Mouse (Mus musculus): Measurements from ENCODE around the gene Ednra.

The Ednra gene

GRCm38 (mm10) chr8:77724046-77724930, at the start of gene Ednra:
Ednra (minus strand) TSS chr8:77724464.
- peak; percentile 58 for DNase-seq (ENCODE audit: low spot score)

GRCm38 (mm10) chr8:77773831-77774230, 49.6 kb upstream of the Ednra start:
- no peak for DNase-seq (ENCODE audit: low spot score)

GRCm38 (mm10) chr8:77773256-77773655, 49.0 kb upstream of the Ednra start:
- no peak for DNase-seq (ENCODE audit: low spot score)

GRCm38 (mm10) chr8:77772210-77772886, 48.1 kb upstream of the Ednra start:
- no peak for DNase-seq (ENCODE audit: low spot score)

DNA sequence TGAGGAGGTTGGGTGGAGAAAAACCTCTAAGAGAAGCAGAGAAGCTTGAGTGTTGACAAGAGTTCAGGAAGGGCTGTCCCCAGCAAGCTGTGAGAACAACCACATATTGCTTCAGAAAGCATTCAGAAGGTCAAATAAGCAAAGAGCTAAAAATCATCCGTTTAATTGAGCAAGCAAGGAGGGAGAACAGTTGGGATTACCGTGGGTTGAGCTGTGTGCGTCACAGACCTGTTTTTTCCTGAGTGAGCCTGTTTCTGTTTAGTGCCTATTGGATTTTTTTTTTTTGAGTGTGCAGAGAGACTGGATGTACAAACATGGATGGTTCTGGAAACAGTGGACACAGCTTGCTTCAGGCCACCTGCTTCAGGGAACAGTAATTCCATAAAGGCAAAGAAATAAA, 46.7 kb upstream of the Ednra start:
- no peak for DNase-seq (ENCODE audit: low spot score)

- DNase-seq (ENCODE audit: low spot score), result peak; percentile 15
These were observed 44.7 kb upstream of the Ednra start for GRCm38 (mm10) chr8:77768916-77769315.

DNA sequence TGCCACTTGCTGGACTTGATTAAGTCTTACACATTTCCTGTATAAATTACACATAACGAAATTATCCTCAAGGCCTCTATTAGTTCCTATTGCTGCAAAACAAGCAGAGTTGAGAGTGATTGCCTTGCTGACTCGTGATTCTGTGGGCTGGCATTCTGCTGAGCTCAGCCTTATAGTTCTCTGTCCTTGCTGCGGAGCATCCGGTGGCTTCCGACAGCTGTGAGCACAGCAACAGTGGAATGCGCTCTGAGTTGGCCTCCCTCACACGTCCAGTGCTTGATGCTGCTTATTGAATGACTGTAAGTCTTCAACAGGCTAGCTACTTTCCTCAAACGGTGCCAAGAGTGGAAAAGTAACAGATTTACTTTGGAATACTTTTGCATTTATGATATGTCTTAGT, 40.0 kb upstream of the Ednra start:
- DNase-seq (ENCODE audit: low spot score), result no peak

DNA sequence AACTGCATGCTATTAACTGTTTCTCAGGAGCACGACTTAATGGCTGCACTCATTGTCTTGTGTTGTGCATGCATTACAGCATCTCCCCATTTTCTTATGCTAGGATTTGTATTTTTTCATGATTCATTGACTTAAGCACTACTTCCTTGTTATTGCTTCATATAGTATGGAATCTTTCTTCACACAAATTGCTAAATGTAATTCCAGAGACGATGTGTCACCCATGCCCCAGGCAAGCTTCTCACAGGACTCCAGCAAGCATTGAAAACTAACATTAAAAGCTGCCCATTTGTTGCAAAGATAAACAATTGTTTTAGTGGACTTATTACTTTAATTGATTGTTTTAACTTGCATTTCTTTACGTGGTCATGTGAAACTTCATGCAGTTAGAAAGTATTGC, 38.7 kb upstream of the Ednra start:
- no peak for DNase-seq (ENCODE audit: low spot score)

GRCm38 (mm10) chr8:77755441-77755840, 31.2 kb upstream of the Ednra start:
- no peak for DNase-seq (ENCODE audit: low spot score)

GRCm38 (mm10) chr8:77753796-77754195, 29.5 kb upstream of the Ednra start:
- DNase-seq (ENCODE audit: low spot score), result no peak

DNA sequence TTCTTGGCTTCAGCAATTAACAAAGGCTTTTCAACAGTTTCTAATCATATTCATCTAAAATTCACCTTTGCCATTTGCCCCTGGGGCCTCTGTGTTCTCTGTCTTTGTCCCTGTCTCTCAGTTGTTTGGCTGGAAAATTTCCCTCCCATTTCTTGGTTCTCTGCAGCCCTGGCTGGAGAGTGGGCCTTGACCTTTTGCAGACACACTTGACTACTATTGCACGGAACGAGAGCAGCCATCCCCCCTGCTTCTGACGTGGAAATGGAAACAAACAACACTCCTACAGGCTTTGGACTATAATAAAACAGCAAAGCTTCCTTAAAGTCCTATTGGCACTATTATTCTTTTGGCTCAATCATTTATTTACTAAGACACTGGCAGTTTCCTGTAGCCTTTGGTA, 27.8 kb upstream of the Ednra start:
- DNase-seq (ENCODE audit: low spot score), result no peak

DNA sequence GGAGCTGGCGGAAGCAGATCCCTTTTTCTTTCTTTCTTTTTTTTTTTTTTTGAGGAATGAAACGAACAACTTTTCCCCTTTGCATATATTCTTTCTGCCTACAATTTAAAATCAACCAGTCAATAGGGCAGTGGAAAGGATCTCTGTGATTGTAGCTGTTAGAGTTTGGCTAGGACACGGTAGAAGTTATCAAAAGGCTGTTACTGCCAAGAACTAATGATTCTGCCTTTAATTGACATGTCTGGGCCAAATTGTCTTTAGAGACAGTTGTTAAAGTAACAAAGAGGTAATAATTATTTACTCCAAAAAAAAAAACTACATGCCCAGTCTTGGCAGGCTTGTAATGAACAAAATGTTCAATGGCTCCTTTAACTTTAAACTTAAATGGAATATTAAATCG, 26.1 kb upstream of the Ednra start:
- DNase-seq (ENCODE audit: low spot score), result no peak

DNA sequence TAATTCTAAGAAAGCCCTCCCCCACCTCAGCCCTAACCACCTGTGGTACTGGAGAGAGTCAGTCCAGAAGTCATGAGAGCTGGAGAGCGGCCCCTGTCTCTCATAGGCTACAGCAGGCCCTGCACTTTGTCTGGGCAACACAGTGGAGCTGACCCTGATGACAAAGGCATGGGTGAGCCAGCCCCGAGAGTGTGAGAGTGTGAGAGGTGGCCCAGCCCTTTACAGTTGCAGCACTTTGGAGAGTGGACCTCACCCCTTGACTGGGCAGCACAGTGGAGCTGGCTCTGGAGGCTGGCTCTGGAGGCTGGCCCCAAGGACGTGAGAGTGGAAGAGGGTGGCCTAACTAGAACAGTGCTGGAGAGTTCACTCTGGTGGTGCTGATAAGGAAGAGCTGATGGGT, 20.2 kb upstream of the Ednra start:
- DNase-seq (ENCODE audit: low spot score), result no peak

DNA sequence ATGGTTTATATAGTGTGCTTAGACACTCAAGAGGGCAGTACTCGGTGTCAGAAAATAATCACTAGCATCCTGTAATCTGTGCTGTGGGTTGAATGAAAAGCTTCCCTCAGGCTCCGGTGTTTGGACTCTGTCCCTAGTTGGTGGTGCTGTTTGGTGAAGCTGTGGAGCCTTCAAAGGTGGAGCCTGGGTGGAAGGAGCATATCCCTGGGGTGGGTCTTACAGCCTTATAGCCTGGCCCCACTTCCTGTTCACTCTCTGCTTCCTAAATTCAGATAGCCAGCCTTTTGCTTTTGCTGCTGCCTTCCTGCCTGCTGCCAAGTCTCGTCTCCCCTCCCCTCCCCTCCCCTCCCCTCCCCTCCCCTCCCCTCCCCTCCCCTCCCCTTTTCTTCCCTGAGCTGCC, 18.1 kb upstream of the Ednra start:
- DNase-seq (ENCODE audit: low spot score), result no peak

DNA sequence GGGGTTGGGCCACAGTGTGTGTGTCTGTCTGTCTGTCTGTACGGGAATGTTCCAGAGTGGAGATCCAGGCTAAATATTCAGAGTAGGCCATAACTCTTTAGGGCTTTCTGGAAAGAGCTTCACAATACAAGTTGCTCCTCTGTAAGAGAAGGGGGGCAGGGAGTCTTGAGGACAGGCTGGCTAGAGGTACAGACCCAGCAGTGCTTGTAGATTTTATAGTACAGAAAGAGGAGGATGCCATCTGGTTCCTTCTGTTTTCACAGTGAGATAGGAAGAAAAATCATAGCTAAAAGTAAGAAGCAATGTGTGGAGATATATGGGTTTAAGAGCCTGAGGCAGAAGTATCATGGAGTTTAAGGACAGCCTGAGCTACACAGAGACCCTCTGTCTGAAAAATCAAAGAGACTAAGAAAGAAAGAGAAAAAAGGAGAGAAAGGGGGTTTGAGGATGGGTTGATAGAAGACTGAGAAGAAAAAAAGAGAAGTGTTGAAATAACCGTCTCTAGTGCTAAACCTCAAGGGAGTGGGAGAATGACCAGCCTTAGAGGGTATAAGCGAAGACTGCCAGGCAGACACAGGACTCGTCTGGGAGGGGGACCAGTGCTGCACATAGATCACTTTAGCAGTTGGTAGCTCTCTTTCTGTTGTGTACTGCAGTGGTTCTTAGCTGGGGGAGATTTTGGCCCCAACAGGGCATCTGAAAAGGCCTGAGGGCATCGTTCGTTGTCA, 16.9 kb upstream of the Ednra start:
- no peak for DNase-seq (ENCODE audit: low spot score)

GRCm38 (mm10) chr8:77738419-77738818, 14.2 kb upstream of the Ednra start:
- DNase-seq (ENCODE audit: low spot score), result no peak

DNA sequence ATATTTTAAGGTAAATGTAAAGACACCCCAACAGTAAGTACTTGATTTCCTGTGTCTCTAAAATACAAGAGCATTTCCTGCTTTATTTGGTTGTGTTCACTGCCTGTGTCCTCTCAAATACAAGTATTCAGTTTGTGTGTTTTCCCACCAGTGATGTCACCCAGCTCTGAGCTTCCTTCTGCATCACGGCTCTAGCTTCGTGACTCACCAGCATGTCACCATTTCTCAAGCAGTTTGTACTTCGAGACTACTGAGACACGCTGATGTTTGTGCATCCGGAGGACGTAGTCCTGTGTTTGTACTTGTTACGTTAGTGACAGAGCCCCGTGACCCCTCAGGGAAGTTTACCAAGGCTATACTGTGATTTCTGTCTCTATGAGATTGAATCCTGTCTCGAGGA, 13.1 kb upstream of the Ednra start:
- DNase-seq (ENCODE audit: low spot score), result no peak

DNA sequence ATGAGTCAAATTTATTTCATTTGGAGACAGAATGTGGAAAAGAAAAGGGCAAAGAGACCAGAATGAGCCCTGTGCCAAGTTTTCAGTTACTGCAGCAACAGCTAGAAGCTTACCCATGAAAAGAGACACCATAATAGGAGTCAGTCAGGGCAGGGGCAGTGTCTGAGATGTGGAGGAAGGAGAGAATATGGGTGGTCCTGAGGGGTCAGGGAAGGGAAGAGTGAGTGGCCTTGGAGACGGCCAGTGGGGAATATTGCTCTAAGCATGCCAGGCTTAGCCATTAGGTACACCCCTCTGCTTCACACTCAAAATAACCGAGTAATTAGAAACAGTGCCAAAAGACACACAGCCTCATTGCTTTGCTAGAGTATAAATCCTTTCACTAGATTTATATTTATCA, 9.5 kb upstream of the Ednra start:
- DNase-seq (ENCODE audit: low spot score), result no peak

DNA sequence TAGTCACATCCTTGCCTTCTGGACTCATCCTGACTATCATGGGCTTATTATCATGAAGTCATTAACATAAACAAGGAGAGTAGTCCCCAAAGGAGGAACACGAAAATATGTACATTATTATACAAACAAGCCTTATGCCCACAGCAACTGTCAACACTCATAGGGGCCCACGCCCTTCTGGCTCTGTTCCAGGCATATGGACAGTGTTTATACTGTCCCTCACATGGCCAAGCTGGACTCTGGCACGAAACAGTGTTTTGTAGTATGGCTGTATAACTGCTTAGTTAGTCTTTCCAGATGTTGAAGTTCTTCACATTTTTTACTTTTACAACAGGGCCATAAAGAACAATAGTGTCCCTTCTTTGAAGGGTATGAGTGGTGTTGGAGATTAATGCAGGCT, 8.7 kb upstream of the Ednra start:
- no peak for DNase-seq (ENCODE audit: low spot score)

GRCm38 (mm10) chr8:77725406-77725805, 1.1 kb upstream of the Ednra start:
- DNase-seq (ENCODE audit: low spot score), result no peak

DNA sequence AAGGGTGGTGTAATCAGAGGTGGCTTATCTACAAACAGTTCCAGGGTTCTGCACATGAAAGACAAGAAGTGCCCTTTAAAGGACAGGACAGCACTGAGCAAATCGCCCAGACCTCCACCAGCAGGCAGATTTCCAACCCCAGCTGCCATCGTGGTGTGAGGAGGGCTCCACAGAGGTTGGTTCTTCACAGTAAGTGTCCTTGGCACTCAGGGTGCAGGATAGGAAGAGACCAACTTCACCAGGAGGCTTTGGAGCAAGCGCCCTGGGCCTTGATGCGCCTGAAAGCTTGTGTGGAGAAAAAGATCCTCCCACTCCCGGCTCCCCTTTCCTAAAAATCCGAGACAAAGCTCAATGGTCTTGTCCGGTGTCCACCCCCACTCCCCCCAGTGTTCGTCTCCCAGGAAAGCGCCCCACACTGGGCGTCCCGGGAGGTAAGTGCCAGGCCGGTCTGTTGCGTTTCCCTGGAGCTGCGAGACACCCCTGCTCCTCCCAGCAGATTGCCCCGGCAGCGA, 674 bp downstream of the Ednra start:
- DNase-seq (ENCODE audit: low spot score), result peak; percentile 24

GRCm38 (mm10) chr8:77723018-77723417, 1.2 kb downstream of the Ednra start:
- no peak for DNase-seq (ENCODE audit: low spot score)

DNA sequence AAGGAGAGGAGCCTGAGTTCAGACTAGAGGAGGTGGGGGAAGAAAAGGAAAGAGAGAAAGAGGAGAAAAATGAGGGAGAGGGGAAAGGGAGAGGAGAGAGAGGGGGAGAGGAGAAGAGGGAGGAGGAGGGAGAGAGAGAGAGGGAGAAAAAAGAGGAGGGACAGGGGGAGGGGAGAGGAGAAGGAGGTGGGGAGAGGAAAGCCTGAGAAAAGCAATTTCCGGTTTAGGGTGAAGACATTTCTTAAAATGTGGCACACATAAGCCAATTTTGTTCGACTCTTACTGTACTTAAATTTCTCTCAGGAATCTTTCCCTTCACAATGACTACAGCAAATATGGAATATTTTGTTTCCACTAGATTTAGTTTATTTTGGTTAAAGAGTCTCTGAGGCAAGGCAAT, 5.3 kb downstream of the Ednra start:
- DNase-seq (ENCODE audit: low spot score), result no peak

All from testis, postnatal 14 days (tissue).